Mouse (Mus musculus) lung, adult 2 months (tissue): ENCODE data around the gene Lyve1. TPM values are rescaled to one million over a fixed set of nuclear protein-coding genes. Genes with fewer than 3 reads are reported as not detected.
A peak's percentile ranks its signal among the peaks of the same experiment; 100 is the strongest.

ENCODE experiments used
- DNase-seq: peaks from one replicate; pipeline ENCODE4 v3.0.0; 2022
- H3K4me1 ChIP-seq: fragments of 200-500 bp; 2 replicates; pipeline ENCODE4 v1.6.1; 2011; ENCODE audit warnings: low read length; ENCODE audit not compliant: control insufficient read depth, insufficient read depth
- H3K4me3 ChIP-seq: fragments of 200-500 bp; replicated peaks from 2 replicates; pipeline ENCODE3; 2011; ENCODE audit warnings: low read depth, mild to moderate bottlenecking, control low read depth, low read length; ENCODE audit errors: extremely low read depth
- CTCF ChIP-seq: fragments of 200-500 bp; IDR thresholded peaks from 2 replicates; pipeline ENCODE4 v1.5.1; 2011; ENCODE audit warnings: mild to moderate bottlenecking, low read length, control low read depth; ENCODE audit not compliant: insufficient read depth
- POLR2A ChIP-seq: fragments of 200-500 bp; IDR thresholded peaks from 2 replicates; pipeline ENCODE4 v1.6.1; 2011; ENCODE audit warnings: low read depth, mild to moderate bottlenecking, control low read depth, low read length, borderline replicate concordance; ENCODE audit errors: extremely low read depth
- WGBS: fragments of 180-500 bp; shearing (Covaris S2); methylation state at CpG from one replicate; pipeline ENCODE4 v1.1.7; 2018; 5-methylcytosine and 5-hydroxymethylcytosine counted together
- polyA plus RNA-seq: library from polyadenylated mRNA; depleted of rRNA; stranded (reverse); fragments of >200 nt; gene quantifications from 2 replicates; pipeline ENCODE4 v1.2.3, GENCODE M21; 2012

Gene Lyve1
- polyA plus RNA-seq, 1 experiment = 82.0 TPM

GRCm38 (mm10) chr7:110833024-110833423, 30.0 kb downstream of the Lyve1 start:
- TF ChIP-seq CTCF (no peak), POLR2A (no peak)
- Histone ChIP-seq H3K4me1 (peaks cover 13% of the 10 kb centered on the region), H3K4me3 (no peak overlapping the region)
- 21% methylated on average over 1 of the region's 1 CpGs for WGBS
- no peak for DNase-seq

GRCm38 (mm10) chr7:110823995-110824953, 38.8 kb downstream of the Lyve1 start:
- peaks cover 6% of the 10 kb centered on the region; the same call in 1 of the 2 replicates for H3K4me1 ChIP-seq
- WGBS = 70% methylated on average over 8 of the region's 8 CpGs
- no peak for TF ChIP-seq POLR2A
- no peak for TF ChIP-seq CTCF
- DNase-seq = no peak
- H3K4me3 ChIP-seq = no peak overlapping the region

- TF ChIP-seq POLR2A = no peak
- TF ChIP-seq CTCF = no peak
- H3K4me3 ChIP-seq = no peak overlapping the region
- WGBS = 61% methylated on average over 4 of the region's 4 CpGs
- peaks cover 6% of the 10 kb centered on the region; the same call in 1 of the 2 replicates for H3K4me1 ChIP-seq
- DNase-seq = no peak
Measured at GRCm38 (mm10) chr7:110823593-110823992, 39.4 kb downstream of the Lyve1 start.

GRCm38 (mm10) chr7:110823076-110823475, 40.0 kb downstream of the Lyve1 start:
- DNase-seq = no peak
- TF ChIP-seq CTCF (no peak), POLR2A (no peak)
- H3K4me1 ChIP-seq = peaks cover 9% of the 10 kb centered on the region; the same call in 1 of the 2 replicates
- H3K4me3 ChIP-seq = no peak overlapping the region
- WGBS = 60% methylated on average over 8 of the region's 8 CpGs

- WGBS = 40% methylated on average over 4 of the region's 4 CpGs
- TF ChIP-seq POLR2A (no peak), CTCF (no peak)
- Histone ChIP-seq H3K4me3 (no peak overlapping the region), H3K4me1 (peaks cover 9% of the 10 kb centered on the region; the same call in 1 of the 2 replicates)
- DNase-seq = no peak
Measured at GRCm38 (mm10) chr7:110822055-110822454, 41.0 kb downstream of the Lyve1 start.

GRCm38 (mm10) chr7:110821653-110822052, 41.4 kb downstream of the Lyve1 start:
- Histone ChIP-seq H3K4me1 (peaks cover 9% of the 10 kb centered on the region; the same call in 1 of the 2 replicates), H3K4me3 (no peak overlapping the region)
- no peak for TF ChIP-seq CTCF
- no peak for TF ChIP-seq POLR2A
- WGBS = 24% methylated on average over 3 of the region's 3 CpGs
- no peak for DNase-seq

- Histone ChIP-seq H3K4me1 (peaks cover 9% of the 10 kb centered on the region; the same call in 1 of the 2 replicates), H3K4me3 (no peak overlapping the region)
- TF ChIP-seq POLR2A = no peak
- TF ChIP-seq CTCF = peak; percentile 23; the same call in 1 of the 2 replicates
- 49% methylated on average over 5 of the region's 5 CpGs for WGBS
- no peak for DNase-seq
Measured at GRCm38 (mm10) chr7:110821068-110821467, 42.0 kb downstream of the Lyve1 start.

- TF ChIP-seq POLR2A (no peak), CTCF (no peak)
- DNase-seq = no peak
- Histone ChIP-seq H3K4me3 (no peak overlapping the region), H3K4me1 (peaks cover 9% of the 10 kb centered on the region; the same call in 1 of the 2 replicates)
- 58% methylated on average over 11 of the region's 11 CpGs for WGBS
Measured at GRCm38 (mm10) chr7:110818787-110819350, 44.2 kb downstream of the Lyve1 start.

- 46% methylated on average over 6 of the region's 6 CpGs for WGBS
- Histone ChIP-seq H3K4me1 (peaks cover 9% of the 10 kb centered on the region; the same call in 1 of the 2 replicates), H3K4me3 (no peak overlapping the region)
- no peak for DNase-seq
- no peak for TF ChIP-seq POLR2A
- TF ChIP-seq CTCF = no peak
Measured at GRCm38 (mm10) chr7:110818206-110818605, 44.8 kb downstream of the Lyve1 start.
